Mouse (Mus musculus) liver, embryonic 14.5 days (tissue): ENCODE data around the gene Coro1b. TPM values are rescaled to one million over a fixed set of nuclear protein-coding genes. Genes with fewer than 3 reads are reported as not detected.

Source experiments
- ATAC-seq: fragments of 200-750 bp; cut with Nextera tagmentation; 2 replicates; pipeline ENCODE4 v1.8.0; 2017; ENCODE audit warnings: moderate number of reproducible peaks, mild to moderate bottlenecking, moderate library complexity; ENCODE audit not compliant: insufficient read depth
- DNase-seq, 3 experiments: peaks; one replicate each; pipeline ENCODE4 v3.0.0-alpha.2; 2012 to 2013; ENCODE audit warnings: low read depth in 3 of 3, low spot score in 3 of 3
- H3K27ac ChIP-seq: fragments of 300-500 bp; sonication (generic); 2 replicates; pipeline ENCODE4 v1.5.1; 2014; ENCODE audit warnings: moderate library complexity, mild to moderate bottlenecking, control low read depth, inconsistent platforms
- H3K27me3 ChIP-seq: fragments of 300-500 bp; sonication (generic); 2 replicates; pipeline ENCODE4 v1.6.1; 2014; ENCODE audit warnings: mild to moderate bottlenecking, low read length, moderate library complexity; ENCODE audit not compliant: control insufficient read depth, insufficient read depth
- H3K36me3 ChIP-seq: fragments of 300-500 bp; sonication (generic); replicated peaks from 2 replicates; pipeline ENCODE4 v1.6.1; 2014; ENCODE audit warnings: low read depth; ENCODE audit not compliant: control insufficient read depth, insufficient read depth
- H3K4me1 ChIP-seq, 2 experiments: fragments of 200-500 bp in 1 of 2; fragments of 300-500 bp in 1 of 2; sonication (generic) in 1 of 2; replicated peaks; 2 replicates each; pipeline ENCODE4 v1.6.1; 2012 to 2014; ENCODE audit warnings: antibody characterized with exemption in 1 of 2, inconsistent platforms in 1 of 2, low read length in 1 of 2; ENCODE audit not compliant: control insufficient read depth in 2 of 2, insufficient read depth in 2 of 2
- H3K4me2 ChIP-seq: fragments of 300-500 bp; sonication (generic); 2 replicates; pipeline ENCODE4 v1.6.1; 2014; ENCODE audit warnings: low read depth, mild to moderate bottlenecking, control low read depth, moderate library complexity
- H3K4me3 ChIP-seq, 2 experiments: fragments of 200-500 bp in 1 of 2; fragments of 300-500 bp in 1 of 2; sonication (generic) in 1 of 2; 2 replicates each; pipeline ENCODE4 v1.5.1; 2012 to 2014; ENCODE audit warnings: low read depth in 2 of 2, low read length in 2 of 2, mild to moderate bottlenecking in 2 of 2, control low read depth in 1 of 2, inconsistent platforms in 1 of 2, moderate library complexity in 1 of 2; ENCODE audit not compliant: insufficient read depth in 1 of 2
- H3K9ac ChIP-seq: fragments of 300-500 bp; sonication (generic); replicated peaks from 2 replicates; pipeline ENCODE4 v1.6.1; 2014; ENCODE audit warnings: mild to moderate bottlenecking, control low read depth, moderate library complexity
- H3K9me3 ChIP-seq: fragments of 300-500 bp; sonication (generic); 2 replicates; pipeline ENCODE4 v1.6.1; 2016; ENCODE audit warnings: low read length, mixed read lengths; ENCODE audit not compliant: control insufficient read depth
- CTCF ChIP-seq: IDR thresholded peaks from 2 replicates; pipeline ENCODE4 v1.5.1; 2016; ENCODE audit warnings: antibody characterized with exemption, low read depth, control low read depth
- EP300 ChIP-seq: IDR thresholded peaks from 2 replicates; pipeline ENCODE4 v1.6.1; 2016; ENCODE audit warnings: antibody characterized with exemption, low read depth
- WGBS: fragments of 180-500 bp; shearing (Covaris S2); extraction: QIAGEN DNeasy Blood & Tissue Kit; methylation state at CpG from one replicate; pipeline ENCODE4 v1.1.7; 2014; ENCODE audit not compliant: insufficient replicate concordance; 5-methylcytosine and 5-hydroxymethylcytosine counted together
- polyA plus RNA-seq, 2 experiments: library from polyadenylated mRNA; depleted of rRNA in 1 of 2; stranded (reverse) in 1 of 2; unstranded in 1 of 2; fragments of >200 nt; fragmentation: Nextera tagmentation in 1 of 2; extraction: Ambion mirVana in 1 of 2; gene quantifications; 2 replicates each; pipeline versions ENCODE4 v1.2.1 to v1.2.3; 2012 to 2014

The Coro1b gene
- polyA plus RNA-seq, 2 experiments = 57.5 to 59.2 TPM

DNA sequence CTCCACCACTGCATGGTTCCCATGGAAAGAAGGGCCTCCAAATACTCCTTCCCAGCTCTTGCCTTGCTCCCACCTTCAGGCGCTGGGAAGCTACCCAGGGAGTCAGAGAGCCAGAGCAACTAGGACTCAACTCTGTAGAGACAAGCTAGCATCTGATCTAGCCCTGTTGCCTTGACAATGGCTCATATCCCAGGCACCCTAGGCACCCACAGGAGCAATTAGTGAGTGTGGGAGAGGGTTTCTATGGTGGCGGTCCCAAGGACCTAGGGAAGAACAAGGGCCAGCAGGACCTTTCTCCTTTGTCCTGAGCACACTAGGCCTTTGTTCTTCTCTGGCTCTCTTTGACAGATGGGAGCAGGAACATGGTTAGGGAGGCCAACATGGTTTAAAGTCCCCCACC, 35.3 kb downstream of the Coro1b start:
- H3K27ac ChIP-seq = no peak overlapping the region
- no peak overlapping the region for H3K9ac ChIP-seq
- H3K4me1 ChIP-seq = peaks cover 0 to 9% of the 10 kb centered on the region in 2 experiments; a peak in 2 of 4 replicates
- H3K4me3 ChIP-seq = no peak overlapping the region
- TF ChIP-seq CTCF = no peak
- no peaks in the 10 kb centered on the region for H3K36me3 ChIP-seq
- DNase-seq = no peak
- no peaks in the 10 kb centered on the region for H3K27me3 ChIP-seq
- WGBS = 69% methylated on average over 2 of the region's 2 CpGs
- H3K9me3 ChIP-seq = no peaks in the 10 kb centered on the region
- no peak for ATAC-seq
- H3K4me2 ChIP-seq = no peak overlapping the region

DNA sequence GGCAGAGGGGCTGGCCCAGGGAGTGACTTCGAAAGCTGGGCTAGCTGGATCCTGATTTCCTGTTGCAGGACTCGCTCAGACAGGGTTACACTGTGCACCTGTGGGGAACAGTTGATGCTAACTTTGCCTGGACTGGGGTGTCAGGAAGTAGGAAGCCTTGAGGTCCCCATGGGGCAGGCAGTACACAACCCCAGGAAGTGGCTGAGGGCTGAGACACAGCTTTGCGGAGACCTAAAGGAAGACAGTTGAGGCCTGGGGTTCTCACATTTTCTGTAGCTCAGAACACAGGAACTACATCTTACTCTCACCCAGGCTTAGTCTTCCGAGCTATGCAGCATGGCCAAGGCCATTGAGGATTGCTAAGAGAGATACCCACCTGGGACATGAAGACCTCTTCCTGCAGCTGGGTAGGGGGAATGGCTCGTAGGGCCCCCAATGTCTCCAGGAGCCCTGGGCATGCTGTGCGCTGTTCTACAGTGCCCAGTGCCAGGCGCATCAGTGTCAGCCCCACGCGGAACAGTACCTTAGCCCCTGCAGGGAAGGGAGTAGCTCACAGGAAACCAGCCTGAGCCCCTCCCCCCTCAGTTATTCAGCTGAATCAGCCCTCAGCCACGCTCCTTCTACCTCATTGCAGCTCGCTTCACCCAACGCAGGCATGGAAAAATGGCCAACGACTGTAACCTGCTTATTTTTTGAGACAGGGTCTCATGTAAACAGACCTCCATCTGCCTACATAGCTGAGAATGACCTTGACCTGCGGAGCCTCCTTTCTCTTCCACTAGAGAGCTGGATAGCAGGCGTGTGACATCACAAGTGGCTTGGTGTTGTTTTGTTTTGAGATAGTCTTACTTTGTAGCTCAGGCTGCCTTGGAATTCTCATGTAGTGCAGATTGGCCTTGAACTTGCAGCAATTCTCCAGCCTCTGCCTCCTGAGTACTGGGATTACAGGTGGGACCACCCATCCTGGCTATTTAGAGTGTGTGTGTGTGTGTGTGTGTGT, 36.9 kb downstream of the Coro1b start:
- no peak for DNase-seq
- Histone ChIP-seq H3K9me3 (no peaks in the 10 kb centered on the region), H3K36me3 (no peaks in the 10 kb centered on the region), H3K9ac (no peak overlapping the region), H3K4me1 (peaks cover 0 to 9% of the 10 kb centered on the region in 2 experiments; a peak in 2 of 4 replicates), H3K27me3 (no peaks in the 10 kb centered on the region), H3K4me3 (no peak overlapping the region), H3K4me2 (no peak overlapping the region), H3K27ac (no peak overlapping the region)
- ATAC-seq = peak; percentile 27; the same call in 1 of the 2 replicates
- 26% methylated on average over 15 of the region's 15 CpGs for WGBS
- no peak for TF ChIP-seq CTCF

DNA sequence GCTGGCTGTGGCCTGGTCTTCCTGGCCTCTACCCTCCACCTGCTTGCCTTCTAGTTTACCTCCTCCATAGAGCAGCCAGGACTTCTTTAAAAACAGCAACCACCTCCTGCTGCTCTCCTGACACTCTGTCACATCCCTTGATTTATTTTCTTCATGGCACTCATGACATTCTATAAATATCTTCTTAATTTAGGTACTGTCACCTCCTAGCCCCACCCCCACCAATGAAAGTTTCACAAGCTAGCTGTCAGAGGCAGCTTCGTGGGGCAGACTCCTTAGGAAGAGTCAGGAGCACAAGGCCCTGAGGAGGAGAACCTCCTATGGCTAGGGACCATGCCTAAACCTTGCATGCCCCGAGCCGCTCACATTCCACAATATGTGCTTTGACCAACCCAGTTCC, 38.9 kb downstream of the Coro1b start:
- H3K9me3 ChIP-seq = no peaks in the 10 kb centered on the region
- H3K27ac ChIP-seq = no peak overlapping the region
- peaks cover 7 to 20% of the 10 kb centered on the region in 2 experiments for H3K4me1 ChIP-seq
- WGBS = 60% methylated on average over 3 of the region's 3 CpGs
- H3K4me3 ChIP-seq = no peak overlapping the region
- H3K4me2 ChIP-seq = no peak overlapping the region
- H3K9ac ChIP-seq = no peak overlapping the region
- no peaks in the 10 kb centered on the region for H3K36me3 ChIP-seq
- no peak for TF ChIP-seq CTCF
- TF ChIP-seq EP300 = no peak
- no peak for DNase-seq
- no peaks in the 10 kb centered on the region for H3K27me3 ChIP-seq
- ATAC-seq = no peak

DNA sequence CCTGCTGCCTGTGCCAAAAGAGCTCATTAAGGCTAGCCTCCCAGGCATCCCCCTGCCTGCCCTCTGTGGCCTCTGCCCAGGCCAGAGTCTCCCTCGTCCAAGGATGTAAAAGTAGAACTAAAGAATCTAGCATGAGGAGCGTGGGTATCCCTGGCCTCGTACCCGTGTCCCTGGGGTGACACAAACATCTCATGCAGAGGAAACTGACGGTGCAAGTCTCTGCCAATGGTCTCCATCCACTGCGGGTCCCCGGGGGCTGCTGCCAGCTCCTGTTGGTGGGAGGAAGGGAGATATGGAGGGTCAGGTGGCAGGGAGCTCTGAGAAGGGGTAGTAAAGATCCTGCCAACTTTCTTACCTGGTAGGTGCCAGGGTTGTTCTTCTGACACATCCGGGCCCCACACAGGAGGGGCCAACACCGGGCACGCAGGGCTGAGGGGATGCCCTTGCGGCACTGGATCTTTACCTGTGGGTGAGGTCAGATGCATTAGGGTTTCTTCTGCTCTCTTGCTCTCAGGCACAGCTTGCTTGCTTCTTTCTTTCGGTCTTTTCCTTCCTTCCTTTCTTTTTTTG, 40.7 kb downstream of the Coro1b start:
- no peak overlapping the region for H3K27ac ChIP-seq
- ATAC-seq = no peak
- peaks cover 10% of the 10 kb centered on the region for H3K36me3 ChIP-seq
- H3K27me3 ChIP-seq = no peaks in the 10 kb centered on the region
- H3K4me2 ChIP-seq = no peak overlapping the region
- WGBS = 77% methylated on average over 12 of the region's 12 CpGs
- peaks cover 14 to 30% of the 10 kb centered on the region in 2 experiments for H3K4me1 ChIP-seq
- no peak overlapping the region for H3K9ac ChIP-seq
- no peaks in the 10 kb centered on the region for H3K9me3 ChIP-seq
- H3K4me3 ChIP-seq = no peak overlapping the region
- DNase-seq = no peak
- TF ChIP-seq EP300 (no peak), CTCF (no peak)

DNA sequence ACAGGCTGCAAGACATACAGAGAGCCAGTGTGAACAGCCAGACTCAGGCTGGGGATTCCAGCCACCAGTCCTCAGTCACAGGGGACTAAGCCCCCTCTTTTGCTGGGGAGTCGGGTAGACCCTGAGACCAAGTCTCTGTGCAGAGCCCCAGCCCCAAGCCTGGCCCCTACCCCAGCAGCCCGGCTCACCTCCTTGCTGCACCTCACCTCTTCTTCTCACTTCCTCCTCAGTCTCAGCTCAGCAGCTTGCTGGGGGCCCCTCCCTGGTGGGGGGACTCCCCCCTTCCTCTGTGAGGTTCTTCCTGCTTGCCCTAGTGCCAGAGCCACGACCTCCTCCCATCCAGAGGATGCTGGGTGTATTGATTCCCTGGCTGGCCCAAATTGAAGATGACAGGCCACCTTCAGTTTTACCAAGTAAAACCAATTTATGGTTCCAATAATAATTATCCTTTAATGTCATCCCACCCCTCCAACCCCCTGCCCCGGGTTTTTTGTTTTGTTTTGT, 42.5 kb downstream of the Coro1b start, which contains the start of gene Tbc1d10c:
Gene Tbc1d10c, minus strand, starts transcription at position 454 of the 504 bp plus-strand sequence.
- TF ChIP-seq CTCF = no peak
- TF ChIP-seq EP300 = no peak
- peak within 1 kb of the TSS; percentile 77 for H3K4me2 ChIP-seq
- H3K9me3 ChIP-seq = no peaks in the 10 kb centered on the region
- no peaks in the 10 kb centered on the region for H3K27me3 ChIP-seq
- peaks cover 14 to 24% of the 10 kb centered on the region in 2 experiments for H3K4me1 ChIP-seq
- ATAC-seq (no peak), DNase-seq (no peak)
- peak within 1 kb of the TSS; percentile 85 to 89 for H3K4me3 ChIP-seq
- peak within 1 kb of the TSS; percentile 64 for H3K27ac ChIP-seq
- H3K36me3 ChIP-seq = peaks cover 27% of the 10 kb centered on the region
- 16% methylated on average over 4 of the region's 4 CpGs for WGBS
- H3K9ac ChIP-seq = peak within 1 kb of the TSS; percentile 91
